Mouse (Mus musculus): Measurements from ENCODE around the gene Gsg1l.

- TF ChIP-seq GATA1 (IDR thresholded peaks at IDR 0.05; ENCODE audit: borderline replicate concordance, low read length) (no peak), FLI1 (IDR thresholded peaks at IDR 0.05; ENCODE audit: low read length) (no peak)
These were observed 39.3 kb upstream of the Gsg1l start for GRCm38 (mm10) chr7:126121533-126121932.
